Mouse (Mus musculus) layer of hippocampus, adult 11-12 months (tissue): ENCODE measurements at regions not wholly inside any gene's neighbourhood (a gene's known extent, or its start where the extent isn't known, plus 50 kb on each side); places are given as distances from the start of the nearest gene placed in this dataset.
"Not testable (repeated sequence)": the region's sequence is repeated elsewhere in the genome, so short reads cannot be mapped to it uniquely, and the experiment has no call there.

Experiments used
- DNase-seq: peaks from one replicate; pipeline ENCODE4 v3.0.0; 2022; ENCODE audit warnings: low spot score

DNA sequence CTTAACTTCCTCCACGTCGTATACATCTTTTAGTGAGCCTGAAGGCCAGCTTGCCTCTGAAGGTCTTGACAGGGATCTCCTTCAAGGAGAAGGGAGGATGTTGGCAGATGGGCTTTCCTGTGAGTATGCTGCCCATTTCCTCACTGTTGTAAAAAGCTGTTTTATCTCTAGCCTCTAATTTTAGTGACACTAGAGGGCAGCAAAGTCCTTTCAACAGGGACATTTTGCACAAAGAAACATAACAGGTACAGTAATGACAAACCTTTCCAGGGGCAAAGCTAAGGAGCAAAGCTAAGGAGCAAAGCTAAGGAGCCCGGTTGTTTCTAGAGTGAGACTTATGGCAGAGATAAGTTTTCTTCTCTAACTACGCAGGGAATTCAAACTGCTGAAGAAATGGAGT is 59.0 kb upstream of the Kbtbd8 start:
- DNase-seq = peak; percentile 46

DNA sequence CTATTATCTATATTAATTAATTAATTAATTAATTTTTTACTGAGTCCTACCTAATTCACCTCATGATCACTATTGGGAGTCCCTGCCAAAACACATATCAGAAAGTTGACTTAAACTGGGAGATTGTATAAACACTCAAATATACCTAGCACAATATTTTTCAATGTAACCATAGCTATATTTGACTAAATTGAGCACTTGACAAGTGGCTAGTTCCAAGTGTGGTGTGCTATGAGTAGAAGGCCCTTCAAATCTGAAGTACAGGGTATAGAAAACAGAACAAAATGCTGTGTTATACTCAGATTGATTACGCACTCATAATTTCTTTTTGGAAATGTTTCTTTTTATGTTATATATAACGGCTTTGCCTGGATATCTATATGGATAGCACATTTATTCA is 60.8 kb upstream of the Kbtbd8 start:
- no peak for DNase-seq

DNA sequence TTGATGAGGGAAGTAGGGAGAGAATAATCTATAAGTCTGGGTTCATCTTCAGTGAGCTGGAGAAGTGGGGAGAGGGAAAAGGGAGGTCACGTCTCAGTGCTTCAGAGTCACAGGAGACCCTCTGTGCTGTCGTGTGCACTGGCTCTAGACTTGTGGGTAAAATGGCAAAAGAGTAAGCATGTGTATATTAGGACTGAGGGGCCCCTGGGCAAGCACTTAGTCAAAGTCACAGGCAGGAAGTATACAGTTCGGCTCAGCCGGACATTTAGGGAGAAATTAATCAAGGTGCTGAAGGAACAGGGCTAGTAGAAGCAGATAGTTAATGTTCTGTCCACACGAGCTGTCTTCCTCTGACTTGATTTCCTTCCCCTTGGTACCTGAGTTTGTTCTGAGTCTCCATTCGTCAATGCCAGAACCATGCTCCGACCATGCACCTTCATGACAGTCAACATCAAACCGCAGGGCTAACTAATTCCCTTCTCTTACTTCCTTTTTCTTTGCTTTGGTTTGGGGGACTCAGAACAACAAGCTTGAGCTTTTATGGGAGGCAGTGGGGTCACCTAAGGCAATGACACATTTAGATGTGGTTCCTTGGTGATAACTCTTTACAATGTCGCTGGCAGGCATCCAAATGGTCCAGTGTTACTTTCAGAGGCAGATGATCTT is 63.2 kb upstream of the Kbtbd8 start:
- DNase-seq = no peak

GRCm38 (mm10) chr6:95041351-95041750 is 75.7 kb upstream of the Kbtbd8 start:
- DNase-seq = not testable (repeated sequence)

- no peak for DNase-seq
Measured at GRCm38 (mm10) chr6:95024239-95024638, 92.8 kb upstream of the Kbtbd8 start.

DNA sequence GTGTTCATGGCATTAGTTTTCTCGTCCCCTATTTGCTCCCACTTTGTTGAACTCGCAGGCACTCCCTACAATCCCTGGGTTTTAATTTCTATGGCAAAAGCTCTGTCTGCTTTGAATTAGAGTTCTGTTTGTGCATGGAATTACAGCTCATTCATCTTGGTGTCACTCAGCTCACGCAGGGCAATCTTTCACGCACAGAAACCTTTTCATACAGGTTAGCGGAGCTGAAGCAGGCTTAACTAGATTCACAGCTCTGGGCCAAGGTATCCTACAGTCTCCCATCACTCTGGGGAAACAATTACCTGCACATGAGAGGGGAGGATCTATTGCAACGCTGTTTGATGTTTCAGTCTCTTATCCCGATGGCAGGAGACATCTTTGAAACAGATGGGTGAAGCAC is 95.3 kb upstream of the Kbtbd8 start:
- DNase-seq = no peak

GRCm38 (mm10) chr6:95017911-95018310 is 99.1 kb upstream of the Kbtbd8 start:
- DNase-seq = no peak

GRCm38 (mm10) chr6:95017484-95017883 is 99.6 kb upstream of the Kbtbd8 start:
- DNase-seq = peak; percentile 5

GRCm38 (mm10) chr6:95013096-95013495 is 103.9 kb upstream of the Kbtbd8 start:
- DNase-seq = no peak

- DNase-seq = no peak
Measured at GRCm38 (mm10) chr6:95006485-95006884, 110.6 kb upstream of the Kbtbd8 start.

DNA sequence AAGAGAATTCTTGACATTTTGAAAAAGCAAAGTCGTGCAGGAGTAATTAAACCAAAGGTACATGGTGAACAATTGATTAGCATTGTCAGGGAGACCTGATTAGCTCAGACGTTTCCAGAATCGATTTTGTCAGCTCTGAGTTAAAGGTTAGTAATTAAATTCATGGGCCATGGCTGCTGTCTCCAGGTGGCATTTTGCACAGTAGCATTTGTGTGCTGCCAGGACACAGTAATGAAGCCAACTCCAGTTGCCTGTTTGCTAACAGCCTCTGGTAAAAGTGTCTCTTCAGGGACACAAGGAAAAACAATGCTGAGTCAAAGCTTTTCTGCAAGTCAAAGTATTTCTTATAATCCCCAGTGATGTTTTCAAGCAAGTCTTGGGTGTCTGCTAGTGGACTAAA is 113.3 kb upstream of the Kbtbd8 start:
- no peak for DNase-seq

GRCm38 (mm10) chr6:94999562-94999961 is 117.5 kb upstream of the Kbtbd8 start:
- DNase-seq = no peak

DNA sequence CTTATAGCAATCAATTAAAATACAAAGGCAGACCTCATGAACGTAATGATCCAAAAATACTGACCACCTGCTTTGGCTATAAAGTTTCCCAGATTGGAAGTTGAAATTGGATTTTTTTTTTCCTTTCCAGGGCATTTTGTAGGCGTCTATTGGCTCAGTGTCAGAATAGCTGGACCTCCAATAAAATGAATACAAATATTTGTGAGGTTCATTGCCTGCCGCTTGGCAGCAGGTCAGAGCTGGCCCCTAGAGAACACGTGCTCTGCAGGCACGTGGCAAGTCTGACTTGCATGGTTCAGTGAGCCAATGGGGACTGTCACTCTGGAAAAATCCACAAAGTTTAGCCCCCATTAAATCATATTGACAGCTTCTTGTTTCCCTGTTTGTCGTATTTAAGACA is 118.0 kb upstream of the Kbtbd8 start:
- DNase-seq = no peak

DNA sequence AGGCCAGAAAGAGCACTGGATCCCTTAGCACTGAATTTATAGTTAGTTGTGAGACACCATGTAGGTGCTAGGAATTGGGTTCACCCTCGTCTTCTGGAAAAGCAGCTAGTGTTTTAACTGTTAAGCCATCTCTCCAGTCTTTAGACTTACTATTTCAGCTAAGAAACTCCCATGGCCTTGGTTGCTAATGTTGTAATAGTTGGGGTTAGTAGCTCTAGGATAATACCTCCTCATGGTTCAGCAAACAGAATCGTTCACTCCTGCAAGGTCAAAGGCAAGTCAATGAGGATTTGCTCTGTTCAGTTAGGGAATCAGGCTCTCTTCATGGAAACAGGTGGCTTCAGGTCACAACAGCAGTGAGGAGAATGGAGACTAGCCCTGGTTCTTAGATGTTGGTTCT is 118.7 kb upstream of the Kbtbd8 start:
- no peak for DNase-seq

GRCm38 (mm10) chr6:94994376-94994775 is 122.7 kb upstream of the Kbtbd8 start:
- no peak for DNase-seq

DNA sequence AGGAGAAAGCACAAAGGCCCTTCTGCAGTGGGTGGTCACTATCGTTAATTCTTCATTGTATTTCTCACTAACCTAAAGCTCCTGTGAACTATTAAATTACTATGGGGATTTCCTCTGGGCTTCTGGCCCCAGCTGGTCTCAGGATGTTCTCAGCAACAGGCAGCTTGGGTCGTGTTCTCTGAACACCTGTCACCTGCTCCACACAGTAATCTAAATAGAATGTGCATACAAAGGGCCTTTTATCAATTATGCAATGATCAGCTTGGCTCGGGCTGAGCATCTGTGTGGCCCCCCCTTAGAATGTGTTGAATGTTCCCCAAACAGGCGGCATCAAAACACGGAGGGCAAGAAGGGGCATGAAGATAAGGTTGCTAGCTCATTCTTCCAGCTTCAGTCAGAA is 129.6 kb upstream of the Kbtbd8 start:
- no peak for DNase-seq

DNA sequence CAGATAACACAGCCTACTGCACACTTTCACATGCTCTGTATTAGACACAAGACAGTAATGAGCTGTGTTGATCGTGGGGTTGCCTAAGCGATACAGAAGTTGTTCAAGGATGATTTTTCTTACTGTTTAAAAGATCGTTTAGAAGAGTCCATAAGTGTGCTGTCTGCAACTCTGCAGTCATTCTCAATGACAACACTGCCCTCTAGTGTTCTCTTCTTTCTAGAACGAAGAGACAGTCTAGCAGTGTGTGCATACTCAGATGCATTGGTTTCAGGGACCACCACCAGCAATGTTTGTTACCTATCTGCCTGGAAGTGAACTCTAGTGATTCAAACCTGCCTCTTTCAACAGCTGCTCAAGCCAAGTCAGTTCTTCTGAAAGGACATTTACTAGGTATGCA is 130.7 kb upstream of the Kbtbd8 start:
- DNase-seq = peak; percentile 46

GRCm38 (mm10) chr6:94984411-94984895 is 132.6 kb upstream of the Kbtbd8 start:
- no peak for DNase-seq

- no peak for DNase-seq
Measured at GRCm38 (mm10) chr6:94968683-94969082, 148.4 kb upstream of the Kbtbd8 start.

DNA sequence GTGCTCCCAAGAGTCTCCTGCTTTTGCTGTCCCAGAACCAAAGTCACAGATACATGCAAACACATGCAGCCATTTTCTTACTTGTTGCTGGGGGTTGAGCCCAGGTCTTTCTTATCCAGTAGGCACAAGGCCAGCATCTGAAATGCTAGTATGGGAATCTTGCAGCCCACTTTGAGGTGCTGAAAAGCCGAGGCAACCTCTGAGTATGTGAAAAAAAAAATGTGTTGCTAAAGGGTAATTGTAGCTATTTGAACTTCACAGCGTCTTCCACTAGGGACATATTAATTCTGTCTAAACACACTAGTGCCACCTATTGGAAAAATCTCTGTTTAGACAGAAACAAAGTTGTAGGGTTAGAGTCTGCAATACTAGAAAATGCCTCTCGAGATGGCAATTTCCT is 150.1 kb upstream of the Kbtbd8 start:
- DNase-seq = no peak

GRCm38 (mm10) chr6:94963204-94963603 is 153.8 kb upstream of the Kbtbd8 start:
- DNase-seq = no peak

DNA sequence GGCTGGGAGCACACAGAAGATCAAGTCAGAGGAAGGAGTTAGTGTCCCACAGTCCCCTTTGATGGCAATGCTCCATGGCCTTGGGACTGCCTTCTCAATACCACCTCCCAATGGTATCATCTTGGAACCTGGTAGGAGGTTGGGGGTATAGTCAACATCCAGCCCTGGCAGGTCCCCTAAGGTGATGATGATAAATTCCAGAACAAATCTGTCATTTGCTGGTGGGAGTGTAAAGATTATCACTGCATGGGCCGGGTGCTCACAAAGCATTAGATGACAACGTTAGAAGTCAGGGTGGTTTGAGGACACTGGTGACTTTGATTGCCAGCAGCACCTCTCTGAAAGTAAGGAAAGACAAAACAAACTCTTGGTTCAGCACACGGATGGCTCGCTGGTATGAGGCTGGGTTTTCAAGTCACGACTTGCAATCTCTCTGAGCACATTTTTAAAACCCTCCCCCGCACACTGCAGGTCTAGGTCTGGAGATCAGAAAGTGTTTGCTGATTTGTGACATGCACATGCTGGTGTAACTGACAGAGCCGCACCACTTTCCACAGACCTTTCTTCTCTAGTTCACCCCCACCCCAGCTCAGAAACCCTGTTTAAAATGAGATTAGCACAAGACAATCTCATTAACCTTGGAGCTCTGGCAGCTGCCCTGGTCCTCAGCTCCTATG is 154.5 kb upstream of the Kbtbd8 start:
- no peak for DNase-seq

DNA sequence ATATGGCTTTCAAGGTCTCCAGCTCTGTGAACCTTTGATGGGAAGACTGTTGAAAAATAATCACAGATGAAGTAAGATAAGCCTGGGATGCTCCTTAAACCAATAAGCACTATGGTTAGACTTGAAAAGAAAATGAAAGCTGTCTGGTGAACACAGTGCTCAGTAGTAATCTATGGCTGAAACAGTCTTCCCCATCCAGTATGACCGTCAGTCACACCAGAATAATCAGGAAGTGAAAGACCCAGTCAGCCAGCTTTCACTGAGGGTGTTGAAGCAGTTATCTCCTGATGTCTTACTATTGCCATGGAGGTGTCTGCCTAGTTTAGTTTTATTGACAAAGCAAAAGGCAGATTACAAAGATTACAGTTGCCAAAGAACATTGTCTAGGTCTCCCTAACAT is 155.2 kb upstream of the Kbtbd8 start:
- DNase-seq = no peak

GRCm38 (mm10) chr6:94957990-94958389 is 159.1 kb upstream of the Kbtbd8 start:
- DNase-seq = no peak
